In genomic region chr12:72461191-72461893, GRCm38 (mm10) we compare ENCODE assay signal across 9 mouse cellular contexts. TPM values are rescaled to one million over a fixed set of nuclear protein-coding genes. Genes with fewer than 3 reads are reported as not detected.
DNase-seq lines count a peak whose midpoint lies in the region; ATAC-seq and TF ChIP-seq lines count a peak whose summit lies in the region.
"Had no signal": no experiment of that assay in that cellular context is flagged by ENCODE, and none has a peak within 500 bp of the region (broad histone marks: within the 10 kb centered on the region; RNA-seq: fewer than 3 reads in every experiment).

No protein-coding gene starts in this region.

- peak; percentile 45; the same call in 1 of the 2 replicates for TF ChIP-seq CTCF in kidney, postnatal 0 days (IDR thresholded peaks at IDR 0.05; ENCODE audit: low read depth)

- H3K4me2 ChIP-seq in kidney, postnatal 0 days (ENCODE audit: low read length): no peak overlapping the region
- 0 out of 2 replicates have a peak overlapping the region, but pooled peaks have one; percentile 13 for H3K4me2 ChIP-seq in liver, embryonic 12.5 days
- no peak overlapping the region for H3K4me2 ChIP-seq in stomach, embryonic 14.5 days (replicated peaks; ENCODE audit: low read depth, low read length)

- no peaks in the 10 kb centered on the region for H3K27me3 ChIP-seq in kidney, postnatal 0 days (ENCODE audit: insufficient read depth, low read length)
- no peaks in the 10 kb centered on the region; the same call in 1 of the 2 replicates for H3K27me3 ChIP-seq in liver, embryonic 12.5 days (replicated peaks)
- no peaks in the 10 kb centered on the region for H3K27me3 ChIP-seq in stomach, embryonic 14.5 days (ENCODE audit: control insufficient read depth, insufficient read depth, low read length)

- no peak overlapping the region for H3K4me3 ChIP-seq in kidney, postnatal 0 days (replicated peaks; ENCODE audit: low read depth, low read length)
- no peak overlapping the region for H3K4me3 ChIP-seq in liver, embryonic 12.5 days
- H3K4me3 ChIP-seq in stomach, embryonic 14.5 days (ENCODE audit: low read depth, low read length): no peak overlapping the region

- H3K9ac ChIP-seq in kidney, postnatal 0 days (ENCODE audit: low read depth, low read length): no peak overlapping the region
- no peak overlapping the region for H3K9ac ChIP-seq in liver, embryonic 12.5 days
- H3K9ac ChIP-seq in stomach, embryonic 14.5 days (replicated peaks; ENCODE audit: low read depth, low read length): no peak overlapping the region

- ATAC-seq in kidney, postnatal 0 days (replicated peaks; ENCODE audit: low FRiP score, low read depth): no peak; the same call in 1 of the 2 replicates
- ATAC-seq in common myeloid progenitor, adult 5-6 weeks (replicated peaks; ENCODE audit: low read depth, poor library complexity, severe bottlenecking): peak; percentile 81
- ATAC-seq in liver, embryonic 12.5 days: 0 out of 2 replicates have a peak, but pooled peaks have one; percentile 15
- peak; percentile 6; the same call in 1 of the 2 replicates for ATAC-seq in stomach, embryonic 14.5 days (ENCODE audit: insufficient number of reproducible peaks, insufficient read depth, low FRiP score, low read depth)

- no peaks in the 10 kb centered on the region for H3K36me3 ChIP-seq in kidney, postnatal 0 days (ENCODE audit: insufficient read depth, low read length)
- H3K36me3 ChIP-seq in liver, embryonic 12.5 days: no peaks in the 10 kb centered on the region
- H3K36me3 ChIP-seq in stomach, embryonic 14.5 days (ENCODE audit: control insufficient read depth, insufficient read depth, low read length): no peaks in the 10 kb centered on the region

- H3K4me1 ChIP-seq in kidney, postnatal 0 days (replicated peaks; ENCODE audit: insufficient read depth, low read length): no peaks in the 10 kb centered on the region
- H3K4me1 ChIP-seq in liver, embryonic 12.5 days: no peaks in the 10 kb centered on the region
- no peaks in the 10 kb centered on the region for H3K4me1 ChIP-seq in stomach, embryonic 14.5 days (ENCODE audit: control insufficient read depth, insufficient read depth, low read length)

- H3K9me3 ChIP-seq in kidney, postnatal 0 days (replicated peaks; ENCODE audit: low read length): no peaks in the 10 kb centered on the region
- no peaks in the 10 kb centered on the region for H3K9me3 ChIP-seq in liver, embryonic 12.5 days (replicated peaks)
- H3K9me3 ChIP-seq in stomach, embryonic 14.5 days (ENCODE audit: control insufficient read depth, low read depth, low read length): no peaks in the 10 kb centered on the region

- DNase-seq in kidney, postnatal 0 days (ENCODE audit: low spot score): peak; percentile 46
- no peak for DNase-seq in kidney, postnatal 10 days
- DNase-seq in Muller cell, postnatal 12 days (ENCODE audit: inconsistent ontology term): peak; percentile 9
- DNase-seq in B cell, adult 2 months: no peak
- DNase-seq in ovary, postnatal 10 days (ENCODE audit: low spot score): no peak

- no peak overlapping the region for H3K27ac ChIP-seq in kidney, postnatal 0 days
- H3K27ac ChIP-seq in liver, embryonic 12.5 days: no peak overlapping the region
- H3K27ac ChIP-seq in stomach, embryonic 14.5 days (ENCODE audit: low read length): no peak overlapping the region

- 57% methylated on average over 11 of the region's 11 CpGs for WGBS in kidney, postnatal 0 days
- WGBS in liver, embryonic 12.5 days (ENCODE audit: insufficient replicate concordance): 48% methylated on average over 11 of the region's 11 CpGs
- 55% methylated on average over 11 of the region's 11 CpGs for WGBS in stomach, embryonic 14.5 days

RNA-seq across cellular contexts. Expression of gene Lrrc9, which starts 19.7 kb away (rescaled TPM):
- 0.20 and 0.22 TPM in 2 replicates for polyA plus RNA-seq in kidney, postnatal 0 days (2015; fragmentation: Nextera tagmentation; extraction: Ambion mirVana)
- 1.6 and 2.1 TPM in 2 replicates for total RNA-seq in common myeloid progenitor, adult 5-6 weeks (2017)
- polyA plus RNA-seq in liver, embryonic 12.5 days (2016; fragmentation: Nextera tagmentation; extraction: Ambion mirVana): 0.22 and 0.30 TPM in 2 replicates
- polyA plus RNA-seq in stomach, embryonic 14.5 days (2014; fragmentation: Nextera tagmentation; extraction: Ambion mirVana): 0.34 and 0.42 TPM in 2 replicates
- polyA plus RNA-seq: spleen, adult 2 months had no signal

RNA-seq across cellular contexts. Expression of gene Rtn1, which starts 52.5 kb away (rescaled TPM):
- polyA plus RNA-seq in kidney, postnatal 0 days (2015; fragmentation: Nextera tagmentation; extraction: Ambion mirVana): 4.8 and 6.6 TPM in 2 replicates
- not detected in 2 replicates for total RNA-seq in common myeloid progenitor, adult 5-6 weeks (2017)
- polyA plus RNA-seq in liver, embryonic 12.5 days (2016; fragmentation: Nextera tagmentation; extraction: Ambion mirVana): 1.2 TPM in 2 replicates
- polyA plus RNA-seq in stomach, embryonic 14.5 days (2014; fragmentation: Nextera tagmentation; extraction: Ambion mirVana): 78.8 and 84.3 TPM in 2 replicates

Comparison
In these comparisons a context has a peak if more than half of its experiments do, and no peak if none do; other contexts are left out.
1. DNase-seq: peak in kidney, postnatal 0 days (single experiment) and Muller cell, postnatal 12 days (single experiment); none in kidney, postnatal 10 days (single experiment), B cell, adult 2 months (0 of 2) and ovary, postnatal 10 days (single experiment).
2. RNA of gene Rtn1, which starts 52.5 kb away (polyA plus RNA-seq): 78.8 to 84.3 TPM in stomach, embryonic 14.5 days; 4.8 to 6.6 TPM in kidney, postnatal 0 days and 1.2 TPM in liver, embryonic 12.5 days; every median in the first group is over 10 times any median in the second.